Mouse (Mus musculus) thymus, postnatal 36 days (tissue): Measurements from ENCODE around the gene Prdm2.

Experiments
- DNase-seq, 2 experiments: peaks; one replicate each; pipeline ENCODE4 v3.0.0; 2022; ENCODE audit warnings: mixed read lengths in 2 of 2

The Prdm2 gene

GRCm38 (mm10) chr4:143104739-143105138 lies 108.1 kb downstream of the Prdm2 start:
- DNase-seq = no peak

- DNase-seq = no peak
Measured at GRCm38 (mm10) chr4:143103811-143104210, 109.0 kb downstream of the Prdm2 start.

DNA sequence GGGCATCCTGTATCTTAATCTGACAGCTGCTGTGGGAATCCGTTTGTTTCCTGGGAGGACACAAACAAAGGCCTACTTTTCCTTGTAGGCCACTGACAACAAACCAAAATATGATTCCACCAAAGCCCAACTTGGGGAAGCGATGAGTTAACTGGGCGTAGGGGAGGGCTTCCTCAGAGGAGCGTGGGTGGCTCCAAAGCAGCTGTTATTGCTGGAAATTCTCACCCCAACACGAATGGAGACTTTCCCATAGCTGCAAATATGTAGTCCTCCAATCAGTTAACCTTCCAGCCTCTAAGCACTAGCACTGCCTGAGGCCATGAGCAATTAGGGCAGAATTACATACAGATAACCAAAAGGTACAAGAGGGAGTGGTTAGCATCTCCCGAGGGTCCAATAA lies 112.6 kb downstream of the Prdm2 start:
- no peak for DNase-seq

DNA sequence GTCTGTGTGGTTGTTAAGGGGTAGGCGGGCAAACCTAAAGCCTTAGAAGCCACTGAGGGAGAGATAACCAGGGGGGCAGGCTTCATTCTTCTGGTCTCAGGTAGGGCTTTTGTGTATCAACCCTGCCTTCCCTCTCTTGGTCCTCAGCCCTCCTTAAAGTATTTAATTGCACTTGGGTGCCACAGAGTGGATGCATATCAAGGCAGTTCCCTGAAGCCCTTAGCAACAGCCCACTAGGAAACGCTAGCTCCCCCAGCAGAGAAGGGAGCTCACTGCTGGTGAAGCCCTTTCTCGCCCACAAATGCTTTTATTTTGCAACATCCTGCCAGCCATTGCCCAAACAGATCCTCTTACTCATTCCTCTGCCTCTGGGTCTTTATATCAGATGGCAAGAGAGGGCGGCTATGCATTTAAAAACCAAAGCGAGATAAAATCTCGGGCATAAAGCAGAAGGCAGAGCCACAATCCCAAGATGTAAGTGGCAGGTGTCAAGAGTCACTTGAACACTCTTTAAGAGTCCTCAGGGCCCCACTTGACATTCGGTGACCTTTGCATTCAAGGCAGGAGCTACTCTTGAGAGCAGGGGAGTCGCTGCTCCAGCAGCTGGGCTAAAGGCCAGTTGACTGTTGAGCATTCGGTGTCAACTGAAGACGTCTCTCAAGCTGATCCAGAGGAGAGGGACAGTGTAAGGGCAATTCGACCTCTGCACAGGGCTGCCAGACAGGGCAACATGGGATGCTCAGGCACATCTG lies 113.3 kb downstream of the Prdm2 start:
- no peak for DNase-seq

DNA sequence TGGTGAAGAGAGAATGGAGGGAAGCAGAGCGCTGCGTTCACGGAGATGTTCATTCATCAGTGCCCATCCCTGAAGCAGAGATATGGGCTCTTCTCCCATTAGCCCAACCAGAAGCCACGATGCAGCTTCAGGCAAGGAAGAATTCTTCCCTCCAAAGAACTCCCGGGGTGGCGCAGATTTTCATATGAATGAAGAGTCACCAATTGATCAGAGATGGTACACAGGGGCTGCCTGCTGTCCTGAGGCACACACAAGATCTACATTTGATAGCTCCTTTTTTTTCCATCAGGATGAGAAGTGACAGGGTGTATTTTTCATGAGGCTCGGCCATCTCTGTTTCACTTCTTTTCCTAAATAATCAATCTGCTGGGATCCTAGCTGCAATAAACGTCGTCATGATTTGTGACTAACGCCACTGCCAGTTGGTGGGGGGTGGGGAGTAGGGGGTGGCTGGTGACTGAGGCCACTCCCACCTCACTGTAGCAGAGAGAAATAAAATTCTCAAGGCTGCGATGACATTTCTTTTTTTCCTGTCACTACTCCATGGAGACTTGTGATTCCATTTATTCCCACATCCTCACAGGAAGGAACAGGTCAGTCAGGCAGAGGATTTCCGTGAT lies 120.6 kb downstream of the Prdm2 start:
- no peak for DNase-seq

DNA sequence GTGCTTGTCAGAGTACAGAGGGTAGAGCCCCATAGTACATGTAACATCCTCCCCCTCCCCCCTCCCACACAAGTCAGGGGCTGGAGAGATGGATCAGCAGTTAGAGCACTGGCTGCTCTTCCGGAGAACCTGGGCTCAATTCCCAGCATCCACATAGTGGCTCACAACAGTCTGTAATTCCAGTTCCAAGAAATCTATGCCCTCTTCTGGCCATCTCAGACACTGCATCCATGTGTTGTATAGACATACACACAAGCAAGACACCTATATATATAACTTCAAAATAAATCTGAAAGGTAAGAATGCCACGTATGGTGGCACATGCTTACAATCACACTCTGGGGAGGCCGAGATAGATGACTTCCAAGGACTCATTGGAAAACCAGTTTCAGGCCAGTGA lies 122.2 kb downstream of the Prdm2 start:
- DNase-seq = no peak

DNA sequence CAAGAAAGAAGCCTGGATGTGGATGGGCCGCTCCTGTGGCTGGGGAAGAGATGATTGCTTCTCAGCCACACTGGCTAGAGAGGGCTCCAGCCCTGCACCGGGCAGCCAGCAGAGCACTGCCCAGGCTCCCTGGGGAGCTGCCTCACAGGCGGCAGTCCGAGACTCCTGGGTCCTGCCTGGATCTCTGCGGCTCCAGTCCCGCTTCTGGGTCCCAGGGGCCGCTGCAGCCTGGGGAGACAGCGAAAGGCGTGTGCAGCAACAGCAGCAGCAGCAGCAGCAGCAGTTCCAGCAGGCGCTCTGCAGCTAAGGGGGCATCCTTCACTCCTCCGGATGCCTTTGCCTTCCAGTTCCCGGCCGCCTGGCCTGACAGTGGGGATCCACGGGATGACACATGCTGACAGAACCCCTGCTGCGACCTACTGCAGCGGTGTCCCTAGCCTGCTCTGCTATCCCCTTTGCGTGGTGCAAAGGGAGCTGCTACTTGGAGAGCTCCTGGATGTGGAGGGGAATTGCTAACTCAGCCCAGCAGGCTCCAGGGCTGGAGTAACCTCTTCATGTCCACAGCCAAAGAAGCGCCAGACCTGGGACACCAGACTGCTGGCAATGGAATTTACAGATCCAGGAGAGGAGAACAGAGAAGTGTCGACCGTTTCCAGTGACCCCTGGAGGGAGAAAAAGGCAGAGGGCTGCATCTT lies 138.6 kb downstream of the Prdm2 start:
- DNase-seq = no peak

DNA sequence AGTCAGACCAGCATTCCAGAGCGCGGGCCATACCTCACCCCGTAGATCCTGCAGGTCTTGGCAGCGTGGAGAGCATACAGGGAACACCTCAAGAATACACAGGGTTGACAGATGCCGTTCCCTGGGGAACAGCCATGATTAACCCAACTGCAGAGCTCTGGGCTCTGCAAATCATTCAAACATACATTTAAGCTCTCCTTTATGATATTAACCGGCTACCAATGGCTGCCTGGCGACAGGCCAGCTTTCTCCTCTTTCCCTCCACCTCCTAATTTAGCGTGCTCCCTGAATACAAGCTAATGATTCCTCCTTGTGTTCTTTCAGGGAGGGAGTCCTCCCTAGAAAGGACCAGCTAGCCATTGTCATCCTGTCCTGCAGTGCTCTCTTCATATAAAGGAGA lies 141.0 kb downstream of the Prdm2 start:
- DNase-seq = no peak

DNA sequence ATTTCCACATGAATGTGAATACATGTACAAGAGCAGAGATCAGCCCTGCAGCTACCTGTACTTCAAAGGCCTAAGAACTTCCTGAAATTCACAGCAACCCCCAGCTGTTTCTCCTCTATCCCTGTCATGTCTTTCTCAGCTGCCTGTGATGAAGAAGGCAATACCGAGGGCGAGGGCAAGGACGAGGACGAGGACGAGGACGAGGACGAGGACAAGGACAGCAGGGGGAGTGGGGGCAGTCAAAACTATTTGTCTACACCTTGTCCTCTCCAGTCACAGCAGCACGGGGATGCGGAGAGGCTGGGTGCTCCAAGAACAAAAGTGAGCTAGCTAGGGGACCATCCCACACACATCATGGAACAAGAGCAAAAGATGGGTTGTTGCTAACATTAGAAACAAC lies 145.8 kb downstream of the Prdm2 start:
- DNase-seq = no peak

- no peak for DNase-seq
Measured at GRCm38 (mm10) chr4:143058765-143059344, 153.9 kb downstream of the Prdm2 start.
